Mouse (Mus musculus): ENCODE data around the gene Wwox. TPM values are rescaled to one million over a fixed set of nuclear protein-coding genes. Genes with fewer than 3 reads are reported as not detected.

Gene Wwox
- 10 to 100 TPM; 14.0 to 14.1 TPM for total RNA-seq (2023)

DNA sequence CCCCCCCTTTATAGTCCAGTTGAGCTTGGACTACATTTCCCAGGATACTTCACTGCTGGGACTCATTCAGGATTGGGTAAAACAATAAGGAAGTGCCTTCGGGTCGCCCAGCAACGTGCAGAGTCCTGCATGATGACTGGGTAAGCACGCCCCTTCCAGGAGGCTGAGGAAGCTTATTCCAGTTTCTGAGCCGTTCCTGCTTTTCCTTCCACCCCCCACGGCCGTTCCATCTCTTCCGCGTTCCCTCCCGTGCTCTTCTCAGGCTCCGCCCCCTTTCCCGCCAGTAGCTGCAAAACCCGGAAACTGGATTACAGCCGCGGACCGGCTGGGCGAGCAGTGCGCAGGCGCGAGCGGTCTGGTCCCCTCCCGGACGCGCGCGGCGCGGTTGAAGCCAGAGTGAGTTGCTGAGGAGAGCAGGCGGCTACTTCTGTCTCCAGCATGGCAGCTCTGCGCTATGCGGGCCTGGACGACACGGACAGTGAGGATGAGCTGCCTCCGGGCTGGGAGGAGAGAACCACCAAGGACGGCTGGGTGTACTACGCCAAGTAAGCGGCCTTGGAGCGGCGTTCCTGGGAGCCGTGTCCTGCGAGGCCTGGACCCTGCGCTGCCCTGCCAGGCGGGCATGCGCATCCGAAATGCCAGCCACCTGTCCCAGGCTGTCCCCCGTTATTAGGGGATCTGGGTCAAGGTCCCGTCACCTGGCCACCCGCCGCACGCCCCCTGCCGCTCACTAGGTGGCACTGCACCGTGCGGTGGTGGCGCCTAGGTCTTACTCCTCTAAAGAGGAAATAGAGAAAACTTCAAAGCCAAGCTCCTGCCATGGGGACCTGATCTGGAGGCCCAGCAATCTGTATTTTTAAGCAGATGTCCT, at the start of gene Wwox:
Gene Wwox, plus strand, starts transcription at position 322 of the 871 bp plus-strand sequence.

DNA sequence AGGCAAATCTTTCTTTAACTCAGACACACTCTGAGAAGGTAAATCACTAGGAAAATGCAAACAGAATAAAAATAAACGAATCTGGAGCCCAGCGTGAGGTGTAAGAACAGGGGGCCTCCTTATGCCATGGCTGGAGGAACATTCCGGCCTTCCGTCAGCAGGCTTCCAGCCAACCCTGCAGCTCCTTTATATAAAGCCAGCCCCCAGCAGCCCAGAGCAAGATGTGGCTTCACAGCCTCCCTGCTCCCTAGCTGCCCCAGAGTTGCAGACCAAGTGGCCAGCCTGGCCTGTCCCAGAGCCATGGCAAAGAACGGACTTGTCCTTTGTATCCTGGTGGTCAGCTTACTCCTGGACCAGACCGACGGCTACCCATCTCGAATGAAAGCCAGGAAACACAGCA, 21.7 kb upstream of the Wwox start, which contains the start of gene Clec3a:
Gene Clec3a, plus strand, starts transcription at position 301 of the 400 bp plus-strand sequence.

Other genes with a start within 250 kb of the Wwox start
- not detected for gene Vat1l, start 234.0 kb upstream of the Wwox start, total RNA-seq (2023)
- gene Clec3a, start 21.6 kb upstream of the Wwox start, total RNA-seq (2023), result not detected

All from monocyte, adult 59 days (primary cell).